Mouse (Mus musculus): Measurements from ENCODE around the gene 4930524N10Rik.

4930524N10Rik gene

DNA sequence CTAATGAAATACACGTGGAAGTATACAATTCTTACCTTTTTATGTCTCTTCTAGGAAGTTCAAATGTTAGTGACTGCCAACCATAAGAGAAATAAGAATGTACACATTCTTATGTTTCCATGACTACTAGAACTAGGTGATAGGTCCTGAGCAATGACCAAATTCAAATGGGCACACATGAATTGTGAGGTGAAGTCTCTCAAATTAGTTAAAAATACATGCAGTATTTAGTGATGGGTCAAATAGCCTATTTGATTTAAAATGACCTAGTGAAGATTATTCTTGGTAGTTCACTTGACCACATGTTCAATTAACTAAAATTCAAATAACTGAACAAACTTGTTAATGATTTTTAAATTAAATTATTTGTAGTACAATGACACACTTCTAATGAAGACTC lies at the start of gene 4930524N10Rik:
Gene 4930524N10Rik, minus strand, starts transcription at position 101 of the 400 bp plus-strand sequence.
- no peak for DNase-seq (ENCODE audit: low spot score in 2 of 2)

GRCm38 (mm10) chrX:154350042-154350441 lies 6.8 kb upstream of the 4930524N10Rik start:
- no peak for DNase-seq (ENCODE audit: low spot score in 2 of 2)

DNA sequence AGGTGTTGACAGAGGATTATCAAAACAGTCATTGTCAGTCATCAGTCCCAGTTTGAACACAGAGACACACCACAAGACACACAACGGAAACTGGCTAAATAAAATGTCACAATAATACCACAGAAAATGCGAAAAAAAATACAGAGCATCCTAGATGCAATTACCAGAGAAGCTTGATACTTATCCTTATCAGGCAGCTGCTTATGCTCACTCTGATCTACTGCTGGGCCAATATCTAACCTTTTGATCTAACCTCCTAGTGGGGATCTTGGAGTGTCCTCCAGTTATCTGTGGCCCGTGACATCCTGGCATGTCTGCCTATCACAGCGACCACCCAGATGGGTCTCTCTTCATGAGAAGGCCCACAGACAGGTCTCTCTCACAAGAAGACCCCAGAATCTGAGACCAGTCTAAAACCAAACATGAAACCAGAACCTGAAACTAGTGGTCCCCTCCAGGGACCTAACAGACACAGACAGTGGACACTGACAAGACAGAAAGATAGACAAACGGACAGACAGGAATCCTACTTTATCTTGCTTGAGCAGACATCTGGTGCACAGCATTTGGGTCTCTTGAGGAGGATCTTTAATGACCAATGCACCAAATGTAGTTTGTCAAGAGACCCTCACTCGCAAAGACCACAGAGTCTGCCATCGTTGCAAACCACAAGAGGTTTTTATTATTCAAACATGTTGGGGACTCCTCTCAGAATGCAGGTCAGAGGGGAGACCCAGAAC lies 6.3 kb upstream of the 4930524N10Rik start:
- no peak for DNase-seq (ENCODE audit: low spot score in 2 of 2)

GRCm38 (mm10) chrX:154347933-154348332 lies 4.7 kb upstream of the 4930524N10Rik start:
- no peak for DNase-seq (ENCODE audit: low spot score in 2 of 2)
